Mouse (Mus musculus) ES-E14 (cell line): ENCODE data around the gene Fbxo47. TPM values are rescaled to one million over a fixed set of nuclear protein-coding genes. Genes with fewer than 3 reads are reported as not detected.
"Not testable (repeated sequence)": the region's sequence is repeated elsewhere in the genome, so short reads cannot be mapped to it uniquely, and the experiment has no call there.

Source experiments
- DNase-seq: peaks from one replicate; pipeline ENCODE4 v3.0.0-alpha.2; 2013; ENCODE audit warnings: low read depth, low spot score
- H3K27ac ChIP-seq: 2 replicates; pipeline ENCODE4 v1.5.1; 2012; ENCODE audit warnings: low read depth, mild to moderate bottlenecking, low read length, moderate library complexity, mixed read lengths; ENCODE audit not compliant: poor library complexity, insufficient read depth, severe bottlenecking
- H3K36me3 ChIP-seq: 2 replicates; pipeline ENCODE4 v1.6.1; 2012; ENCODE audit warnings: mild to moderate bottlenecking, low read length, moderate library complexity, mixed read lengths; ENCODE audit not compliant: control insufficient read depth, poor library complexity, insufficient read depth, severe bottlenecking
- H3K4me1 ChIP-seq, 2 experiments: fragments of 150-350 bp in 1 of 2; sonication (generic) in 1 of 2; 2 replicates each; pipeline ENCODE4 v1.6.1; 2012; ENCODE audit warnings: low read length in 2 of 2, mild to moderate bottlenecking in 1 of 2, mixed read lengths in 1 of 2; ENCODE audit not compliant: control insufficient read depth in 2 of 2, insufficient read depth in 2 of 2, poor library complexity in 1 of 2
- H3K4me3 ChIP-seq, 2 experiments: fragments of 150-350 bp in 1 of 2; sonication (generic) in 1 of 2; 2 replicates each; pipeline ENCODE4 v1.5.1; 2012; ENCODE audit warnings: low read length in 2 of 2, low read depth in 1 of 2, mild to moderate bottlenecking in 1 of 2, mixed read lengths in 1 of 2; ENCODE audit not compliant: insufficient read depth in 1 of 2, poor library complexity in 1 of 2, severe bottlenecking in 1 of 2
- H3K9ac ChIP-seq: 2 replicates; pipeline ENCODE4 v1.6.1; 2012; ENCODE audit warnings: low read depth, mild to moderate bottlenecking, low read length, mixed read lengths; ENCODE audit not compliant: poor library complexity, insufficient read depth, severe bottlenecking
- H3K9me3 ChIP-seq: fragments of 150-350 bp; sonication (generic); 2 replicates; pipeline ENCODE4 v1.6.1; 2012; ENCODE audit warnings: low read depth, mild to moderate bottlenecking, low read length; ENCODE audit not compliant: control insufficient read depth, insufficient read depth
- CHD2 ChIP-seq: IDR thresholded peaks from 2 replicates; pipeline ENCODE4 v1.6.1; 2014; ENCODE audit warnings: mild to moderate bottlenecking, low read depth, low read length, inconsistent platforms
- HCFC1 ChIP-seq: IDR thresholded peaks from 2 replicates; pipeline ENCODE4 v1.6.1; 2012; ENCODE audit warnings: low read length, inconsistent platforms, borderline replicate concordance; ENCODE audit not compliant: insufficient read depth
- MAFK ChIP-seq: IDR thresholded peaks from 2 replicates; pipeline ENCODE4 v1.6.1; 2014; ENCODE audit warnings: mild to moderate bottlenecking, low read depth, low read length, inconsistent platforms; ENCODE audit not compliant: insufficient read depth
- ZC3H11A ChIP-seq: IDR thresholded peaks from 2 replicates; pipeline ENCODE4 v1.6.1; 2012; ENCODE audit warnings: low read depth, mild to moderate bottlenecking, inconsistent platforms, low read length, borderline replicate concordance
- ZNF384 ChIP-seq: IDR thresholded peaks from 2 replicates; pipeline ENCODE4 v1.6.1; 2012; ENCODE audit warnings: low read depth, low read length, inconsistent platforms
- in situ Hi-C, 2 experiments: fragments of 600-800 bp; cut with MboI; formaldehyde crosslinking; loops; one replicate each; pipeline ENCODE4 v1.15.1; 2025; ENCODE audit warnings: low sequenced_read_pairs in 2 of 2, inconsistent platforms in 1 of 2; ENCODE audit not compliant: unreplicated experiment in 2 of 2
- total RNA-seq: library from RNA; depleted of rRNA; stranded (reverse); fragments of 300-350 nt; gene quantifications from 2 replicates; pipeline ENCODE4 v1.2.3, GENCODE M21; 2012

Gene Fbxo47
- total RNA-seq, 1 experiment = 4.1 TPM

DNA sequence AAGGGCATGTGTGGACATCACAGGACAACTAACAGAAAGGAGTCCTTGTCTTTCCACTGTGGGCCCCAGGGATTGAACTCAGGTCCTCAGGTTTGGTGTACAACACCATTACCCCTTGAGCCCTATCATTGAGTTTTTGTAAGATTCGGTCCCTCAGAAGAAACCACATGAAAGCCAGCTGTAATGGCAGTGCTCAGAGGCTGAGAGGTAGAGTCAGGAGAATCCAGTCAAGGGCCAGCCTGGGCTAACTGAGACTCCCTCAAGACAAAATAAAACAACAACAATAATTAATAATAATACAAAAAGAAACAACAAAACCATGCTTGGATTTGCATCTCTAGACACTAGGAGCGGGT, 43.8 kb downstream of the Fbxo47 start:
- Histone ChIP-seq H3K36me3 (peaks cover 25% of the 10 kb centered on the region), H3K9me3 (no peaks in the 10 kb centered on the region), H3K4me3 (no peak overlapping the region), H3K4me1 (peaks cover 0 to 20% of the 10 kb centered on the region in 2 experiments; a peak in 2 of 4 replicates), H3K9ac (no peak overlapping the region), H3K27ac (peak overlapping the region; percentile 53; the same call in 1 of the 2 replicates)
- in situ Hi-C loops = no loop called here
- TF ChIP-seq CHD2 (no peak), MAFK (no peak), ZNF384 (no peak), HCFC1 (no peak), ZC3H11A (no peak)
- no peak for DNase-seq

DNA sequence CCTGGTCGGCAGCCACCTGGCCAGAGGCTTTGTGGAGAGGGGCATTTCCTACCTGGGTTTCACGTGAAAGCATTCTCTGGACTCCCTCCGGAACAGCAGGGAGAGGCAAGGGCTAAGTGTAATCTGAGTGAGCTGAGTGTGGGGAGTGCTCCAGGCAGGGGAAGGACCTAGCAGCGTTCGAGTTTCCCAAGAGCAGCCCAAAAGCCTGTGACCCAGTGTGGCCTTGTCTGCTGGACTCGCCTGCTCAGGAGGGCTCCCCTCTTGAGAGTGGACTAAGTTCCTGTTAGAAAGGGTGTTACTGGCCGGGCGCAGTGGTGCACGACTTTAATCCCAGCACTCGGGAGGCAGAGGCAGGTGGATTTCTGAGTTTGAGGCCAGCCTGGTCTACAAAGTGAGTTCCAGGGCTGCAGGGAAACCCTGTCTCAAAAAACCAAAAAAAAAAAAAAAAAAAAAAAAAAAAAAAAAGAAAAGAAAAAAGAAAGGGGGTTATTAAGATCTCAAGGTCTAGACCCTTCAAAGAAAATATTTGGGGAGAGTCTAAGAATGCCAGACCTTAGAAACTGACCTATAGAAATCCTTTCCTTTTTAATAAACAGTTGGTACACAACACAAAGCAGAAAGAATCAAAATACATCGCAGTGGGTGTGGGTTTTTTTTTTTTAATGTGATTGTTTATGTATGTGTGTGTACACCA, 44.4 kb downstream of the Fbxo47 start:
- peaks cover 31% of the 10 kb centered on the region for H3K36me3 ChIP-seq
- H3K4me3 ChIP-seq = no peak overlapping the region
- peak overlapping the region; percentile 28; the same call in 1 of the 2 replicates for H3K9ac ChIP-seq
- H3K27ac ChIP-seq = no peak overlapping the region
- no peak for DNase-seq
- in situ Hi-C loops = no loop called here
- peak; percentile 64; the same call in 1 of the 2 replicates for TF ChIP-seq ZNF384
- no peak for TF ChIP-seq MAFK
- no peak for TF ChIP-seq CHD2
- no peaks in the 10 kb centered on the region for H3K9me3 ChIP-seq
- H3K4me1 ChIP-seq = peaks cover 0 to 20% of the 10 kb centered on the region in 2 experiments; a peak in 2 of 4 replicates

DNA sequence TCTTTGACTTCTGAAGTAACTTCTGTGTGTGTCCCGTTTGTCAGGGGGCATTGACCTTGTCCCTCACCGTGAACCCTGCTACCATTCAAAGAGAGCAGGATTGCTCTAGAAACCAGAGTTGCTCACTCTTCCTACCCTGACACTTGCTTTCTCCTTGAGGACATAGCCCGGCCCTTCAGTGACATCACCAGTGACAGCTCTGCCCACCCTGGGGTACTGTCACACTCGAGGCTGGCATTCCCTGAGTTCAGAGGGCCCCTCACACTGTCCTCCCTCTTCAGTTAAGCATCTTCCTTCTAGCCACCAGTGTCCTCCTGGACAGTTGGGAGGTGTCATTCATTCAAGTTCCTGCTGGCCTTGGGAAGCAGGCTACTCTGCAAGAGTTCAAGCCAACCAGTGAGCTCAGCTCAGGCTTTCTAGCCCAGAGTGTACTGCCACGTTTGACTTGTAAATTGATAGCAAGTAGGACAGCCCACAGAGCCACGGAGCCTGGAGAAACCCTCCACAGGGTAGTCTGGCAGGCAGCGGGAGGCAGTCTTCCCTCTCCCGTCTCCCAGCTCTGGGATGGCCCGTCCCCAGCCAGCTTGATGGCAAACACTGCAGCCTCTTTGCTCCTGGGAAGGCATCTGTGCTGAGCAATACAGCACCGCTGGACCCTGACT, 45.0 kb downstream of the Fbxo47 start:
- DNase-seq = no peak
- no peaks in the 10 kb centered on the region for H3K9me3 ChIP-seq
- peaks cover 37% of the 10 kb centered on the region for H3K36me3 ChIP-seq
- peak overlapping the region; percentile 28; the same call in 1 of the 2 replicates for H3K9ac ChIP-seq
- H3K4me1 ChIP-seq = peaks cover 0 to 20% of the 10 kb centered on the region in 2 experiments; a peak in 2 of 4 replicates
- in situ Hi-C loops = no loop called here
- no peak overlapping the region for H3K4me3 ChIP-seq
- TF ChIP-seq HCFC1 (no peak), ZC3H11A (no peak), CHD2 (no peak), MAFK (no peak), ZNF384 (no peak)
- no peak overlapping the region for H3K27ac ChIP-seq

DNA sequence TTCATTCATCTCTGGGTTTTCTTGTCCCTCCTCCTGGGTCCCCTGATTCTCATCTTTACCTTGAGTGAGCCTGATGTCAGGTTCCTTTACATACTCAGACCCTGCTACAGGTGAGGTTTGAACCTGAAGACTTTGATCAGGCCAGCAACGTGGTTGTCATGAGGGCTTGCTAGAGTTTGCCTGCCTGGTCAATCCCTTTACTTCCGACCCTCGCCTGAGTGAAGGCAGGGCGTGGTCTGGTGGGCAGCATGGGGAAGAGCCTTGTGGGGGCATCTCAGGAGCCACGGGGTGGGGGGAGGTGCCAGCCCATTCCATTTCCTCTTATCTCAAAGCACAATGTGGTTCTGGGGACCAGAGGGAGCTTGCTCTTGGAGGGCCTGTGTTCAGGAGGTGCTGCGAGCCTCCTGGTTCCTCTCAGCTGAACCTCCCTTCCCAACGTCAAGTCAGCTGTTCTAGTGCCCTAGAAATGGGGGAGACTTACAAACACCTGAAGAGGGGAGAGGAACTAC, 46.3 kb downstream of the Fbxo47 start:
- peaks cover 43% of the 10 kb centered on the region for H3K36me3 ChIP-seq
- H3K9me3 ChIP-seq = no peaks in the 10 kb centered on the region
- in situ Hi-C loops = no loop called here
- no peak overlapping the region for H3K9ac ChIP-seq
- peaks cover 0 to 25% of the 10 kb centered on the region in 2 experiments; a peak in 2 of 4 replicates for H3K4me1 ChIP-seq
- DNase-seq = no peak
- TF ChIP-seq CHD2 (no peak), ZNF384 (no peak), ZC3H11A (no peak), HCFC1 (no peak)
- no peak overlapping the region for H3K4me3 ChIP-seq
- no peak overlapping the region for H3K27ac ChIP-seq

DNA sequence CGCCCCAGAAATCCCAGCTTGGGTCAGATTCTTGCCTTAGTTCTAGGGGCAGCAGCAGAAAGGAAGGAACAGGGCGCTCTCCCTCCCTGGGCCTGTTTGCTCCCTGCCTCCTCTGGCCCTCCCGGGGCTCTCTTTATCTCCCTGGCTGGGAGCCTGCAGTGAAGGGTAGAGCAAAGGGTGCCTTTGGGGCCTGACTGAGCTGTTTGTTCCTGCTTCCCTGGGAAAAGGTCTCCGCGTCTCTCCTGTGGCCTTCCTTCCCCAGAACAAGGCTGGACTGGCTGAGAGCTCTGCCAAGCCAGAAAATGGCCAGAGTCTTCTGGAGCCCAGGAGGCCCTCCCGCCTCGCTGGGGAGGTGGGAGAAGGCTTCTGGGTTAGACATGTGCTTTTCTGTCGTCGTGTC, 46.9 kb downstream of the Fbxo47 start:
- H3K27ac ChIP-seq, H3K9ac ChIP-seq, in situ Hi-C loops, H3K9me3 ChIP-seq, DNase-seq, H3K4me3 ChIP-seq: not testable (repeated sequence)
- peaks cover 43% of the 10 kb centered on the region for H3K36me3 ChIP-seq
- H3K4me1 ChIP-seq = peaks cover 0 to 26% of the 10 kb centered on the region in 2 experiments; a peak in 2 of 4 replicates
